Mouse (Mus musculus) CH12.LX (cell line): ENCODE results near the gene Ext2. TPM values are rescaled to one million over a fixed set of nuclear protein-coding genes. Genes with fewer than 3 reads are reported as not detected.

Experiments
- DNase-seq: peaks from one replicate; pipeline ENCODE4 v3.0.0-alpha.2; 2013; ENCODE audit errors: extremely low read depth
- H3K27ac ChIP-seq: 2 replicates; pipeline ENCODE4 v1.5.1; 2012; ENCODE audit warnings: low read depth, mild to moderate bottlenecking, control low read depth, moderate library complexity; ENCODE audit not compliant: insufficient read depth
- H3K27me3 ChIP-seq: replicated peaks from 2 replicates; pipeline ENCODE3; 2012; ENCODE audit warnings: inconsistent platforms
- H3K36me3 ChIP-seq, 2 experiments: replicated peaks in 1 of 2; 2 replicates each; pipeline versions ENCODE3 to v1.6.1; 2012; ENCODE audit warnings: inconsistent platforms in 1 of 2, low read length in 1 of 2, mild to moderate bottlenecking in 1 of 2, mixed read lengths in 1 of 2, moderate library complexity in 1 of 2; ENCODE audit not compliant: control insufficient read depth in 1 of 2, insufficient read depth in 1 of 2
- H3K4me1 ChIP-seq, 2 experiments: 2 replicates each; pipeline ENCODE4 v1.6.1; 2012; ENCODE audit warnings: inconsistent platforms in 1 of 2, moderate library complexity in 1 of 2; ENCODE audit not compliant: insufficient read depth in 2 of 2, control insufficient read depth in 1 of 2
- H3K4me2 ChIP-seq: 2 replicates; pipeline ENCODE4 v1.6.1; 2012; ENCODE audit warnings: low read depth, mild to moderate bottlenecking, control low read depth; ENCODE audit not compliant: poor library complexity, insufficient read depth, severe bottlenecking
- H3K4me3 ChIP-seq, 3 experiments: fragments of 150-350 bp in 1 of 3; sonication (generic) in 1 of 3; replicated peaks in 1 of 3; 2 replicates each; pipeline versions ENCODE3 to v1.5.1; 2011 to 2012; ENCODE audit warnings: low read depth in 2 of 3, low read length in 2 of 3, mild to moderate bottlenecking in 2 of 3, moderate library complexity in 2 of 3, control low read depth in 1 of 3, improper control_type of control experiment in 1 of 3, inconsistent platforms in 1 of 3, mixed read lengths in 1 of 3; ENCODE audit not compliant: poor library complexity in 1 of 3
- H3K79me2 ChIP-seq: replicated peaks from 2 replicates; pipeline ENCODE4 v1.6.1; 2012; ENCODE audit warnings: mild to moderate bottlenecking, moderate library complexity; ENCODE audit not compliant: control insufficient read depth, poor library complexity, insufficient read depth, severe bottlenecking; ENCODE audit errors: extremely low read depth
- H3K9ac ChIP-seq: 2 replicates; pipeline ENCODE4 v1.6.1; 2012; ENCODE audit warnings: low read depth, mild to moderate bottlenecking, control low read depth, moderate library complexity; ENCODE audit not compliant: insufficient read depth
- H3K9me3 ChIP-seq: replicated peaks from 2 replicates; pipeline ENCODE3; 2012; ENCODE audit warnings: low read length, inconsistent platforms, mixed read lengths
- BHLHE40 ChIP-seq: IDR thresholded peaks from 2 replicates; pipeline ENCODE4 v1.6.1; 2011; ENCODE audit warnings: mild to moderate bottlenecking, low read depth, low read length, improper control_type of control experiment
- CHD2 ChIP-seq: IDR thresholded peaks from 2 replicates; pipeline ENCODE4 v1.6.1; 2011; ENCODE audit warnings: low read length, improper control_type of control experiment
- E2F4 ChIP-seq: IDR thresholded peaks from 2 replicates; pipeline ENCODE4 v1.6.1; 2011; ENCODE audit warnings: low read depth, low read length, improper control_type of control experiment; ENCODE audit not compliant: insufficient replicate concordance
- ETS1 ChIP-seq: conservative IDR thresholded peaks from 2 replicates; pipeline ENCODE4 v1.6.1; 2012; ENCODE audit warnings: low read depth, mild to moderate bottlenecking, inconsistent platforms, low read length, improper control_type of control experiment, moderate library complexity
- GABPA ChIP-seq: IDR thresholded peaks from 2 replicates; pipeline ENCODE4 v1.6.1; 2012; ENCODE audit warnings: low read depth, low read length, improper control_type of control experiment, inconsistent platforms; ENCODE audit not compliant: insufficient replicate concordance
- HCFC1 ChIP-seq: IDR thresholded peaks from 2 replicates; pipeline ENCODE4 v1.6.1; 2012; ENCODE audit warnings: low read depth, mild to moderate bottlenecking, inconsistent platforms, low read length, improper control_type of control experiment
- JUND ChIP-seq: conservative IDR thresholded peaks from 2 replicates; pipeline ENCODE4 v1.6.1; 2011; ENCODE audit warnings: low read depth, low read length, improper control_type of control experiment
- KAT2A ChIP-seq: IDR thresholded peaks from 2 replicates; pipeline ENCODE4 v1.6.1; 2012; ENCODE audit warnings: low read length, improper control_type of control experiment, inconsistent platforms; ENCODE audit not compliant: insufficient replicate concordance
- MAFK ChIP-seq: IDR thresholded peaks from 2 replicates; pipeline ENCODE4 v1.6.1; 2011; ENCODE audit warnings: low read length, improper control_type of control experiment; ENCODE audit not compliant: insufficient replicate concordance
- MAZ ChIP-seq: IDR thresholded peaks from 2 replicates; pipeline ENCODE4 v1.6.1; 2012; ENCODE audit warnings: low read depth, mild to moderate bottlenecking, inconsistent platforms, low read length, improper control_type of control experiment, moderate library complexity
- MEF2A ChIP-seq: IDR thresholded peaks from 2 replicates; pipeline ENCODE4 v1.6.1; 2014; ENCODE audit warnings: low read depth, mild to moderate bottlenecking, inconsistent platforms, low read length, improper control_type of control experiment, borderline replicate concordance
- PAX5 ChIP-seq: IDR thresholded peaks from 2 replicates; pipeline ENCODE4 v1.6.1; 2012; ENCODE audit warnings: low read length, inconsistent platforms, mixed read lengths
- RAD21 ChIP-seq: IDR thresholded peaks from 2 replicates; pipeline ENCODE4 v1.6.1; 2011; ENCODE audit warnings: low read depth, mild to moderate bottlenecking, low read length, improper control_type of control experiment, moderate library complexity
- RCOR1 ChIP-seq: conservative IDR thresholded peaks from 2 replicates; pipeline ENCODE4 v1.6.1; 2012; ENCODE audit warnings: low read depth, mild to moderate bottlenecking, inconsistent platforms, low read length, improper control_type of control experiment
- SMC3 ChIP-seq: IDR thresholded peaks from 2 replicates; pipeline ENCODE4 v1.6.1; 2011; ENCODE audit warnings: low read depth, low read length, improper control_type of control experiment
- TCF12 ChIP-seq: IDR thresholded peaks from 2 replicates; pipeline ENCODE4 v1.6.1; 2014; ENCODE audit warnings: low read depth, mild to moderate bottlenecking, inconsistent platforms, low read length, improper control_type of control experiment
- USF1 ChIP-seq: IDR thresholded peaks from 2 replicates; pipeline ENCODE4 v1.6.1; 2014; ENCODE audit warnings: low read depth, mild to moderate bottlenecking, inconsistent platforms, low read length, improper control_type of control experiment
- USF2 ChIP-seq: conservative IDR thresholded peaks from 2 replicates; pipeline ENCODE4 v1.6.1; 2011; ENCODE audit warnings: low read depth, low read length, improper control_type of control experiment
- ZNF384 ChIP-seq: IDR thresholded peaks from 2 replicates; pipeline ENCODE4 v1.6.1; 2012; ENCODE audit warnings: low read depth, low read length, improper control_type of control experiment, inconsistent platforms
- dilution Hi-C: fragments of 300-500 bp; cut with MboI; formaldehyde crosslinking; loops from 2 replicates; pipeline ENCODE4 v1.14.3; 2020; ENCODE audit warnings: low sequenced_read_pairs; ENCODE audit not compliant: extremely low pct_unique_long_range_greater_than_20kb, extremely low pct_ligation_motif_present
- in situ Hi-C: fragments of 300-500 bp; cut with MboI; formaldehyde crosslinking; loops from 3 replicates; pipeline ENCODE4 v1.14.3; 2019; ENCODE audit warnings: low sequenced_read_pairs, low pct_ligation_motif_present, low pct_unique_long_range_greater_than_20kb, mixed read lengths
- polyA plus RNA-seq: library from polyadenylated mRNA; unstranded; fragments of >175 nt; gene quantifications from 2 replicates; pipeline ENCODE4 v1.2.1, GENCODE M21; 2012; ENCODE audit warnings: low read depth; ENCODE audit not compliant: insufficient read length
- total RNA-seq, 2 experiments: library from RNA; depleted of rRNA; stranded (reverse); fragments of 300-350 nt in 1 of 2; fragments of >200 nt in 1 of 2; gene quantifications; 2 replicates each; pipeline ENCODE4 v1.2.3; 2012 to 2014

The Ext2 gene
- total and polyA plus RNA-seq, 3 experiments: 20.2 to 33.1 (median 26.9) TPM

- TF ChIP-seq ZNF384 (no peak), HCFC1 (no peak), CHD2 (no peak), SMC3 (no peak), RAD21 (no peak), RCOR1 (no peak), BHLHE40 (no peak), MAZ (no peak), PAX5 (no peak), TCF12 (no peak), MAFK (no peak), JUND (no peak), E2F4 (no peak), ETS1 (no peak), KAT2A (no peak), USF1 (no peak), MEF2A (no peak), USF2 (no peak), GABPA (no peak)
- TF ChIP-seq, all 38 proteins: peak for 0
- H3K27ac ChIP-seq: no peak overlapping the region
- no peaks in the 10 kb centered on the region for H3K79me2 ChIP-seq
- no peak overlapping the region for H3K4me2 ChIP-seq
- dilution Hi-C loops (no loop called here), in situ Hi-C loops (no loop called here)
- no peaks in the 10 kb centered on the region for H3K9me3 ChIP-seq
- H3K9ac ChIP-seq: no peak overlapping the region
- H3K4me1 ChIP-seq: no peaks in the 10 kb centered on the region; a peak in 2 of 4 replicates
- H3K36me3 ChIP-seq: peaks cover 38 to 91% of the 10 kb centered on the region in 2 experiments
- H3K4me3 ChIP-seq: no peak overlapping the region
- DNase-seq: no peak
- no peaks in the 10 kb centered on the region for H3K27me3 ChIP-seq
These were observed 30.6 kb downstream of the Ext2 start for GRCm38 (mm10) chr2:93791516-93792499.
